Mouse (Mus musculus): ENCODE measurements around the gene Asb14. TPM values are rescaled to one million over a fixed set of nuclear protein-coding genes. Genes with fewer than 3 reads are reported as not detected.

The Asb14 gene
- total and polyA plus RNA-seq, 2 experiments, result 0.09 TPM; not detected in 1

GRCm38 (mm10) chr14:26868299-26868698 is 26.1 kb upstream of the Asb14 start:
- WGBS, result 86% methylated on average over 5 of the region's 5 CpGs
- DNase-seq (ENCODE audit: extremely low read depth, low read depth, low spot score), result no peak
- no peak overlapping the region for H3K9ac ChIP-seq (ENCODE audit: low read depth, low read length)

GRCm38 (mm10) chr14:26878756-26879155 is 15.6 kb upstream of the Asb14 start:
- Histone ChIP-seq H3K27ac (replicated peaks; ENCODE audit: insufficient read depth, low read depth, low read length) (no peak overlapping the region), H3K36me3 (ENCODE audit: control insufficient read depth, insufficient read depth, low read length) (no peaks in the 10 kb centered on the region), H3K4me1 (ENCODE audit: control insufficient read depth, insufficient read depth, low read length) (no peaks in the 10 kb centered on the region), H3K79me2 (ENCODE audit: control insufficient read depth, insufficient read depth, low read length) (no peaks in the 10 kb centered on the region), H3K27me3 (ENCODE audit: control insufficient read depth, insufficient read depth, low read length) (no peaks in the 10 kb centered on the region), H3K9ac (ENCODE audit: low read depth, low read length) (no peak overlapping the region), H3K4me3 (ENCODE audit: insufficient read depth, low read depth, low read length) (no peak overlapping the region)
- WGBS, result 78% methylated on average over 4 of the region's 4 CpGs
- DNase-seq (ENCODE audit: extremely low read depth, low read depth, low spot score), result no peak
- no peak for TF ChIP-seq POLR2A (IDR thresholded peaks at IDR 0.05; ENCODE audit: extremely low read depth, insufficient read depth, low read length)
- TF ChIP-seq CTCF (IDR thresholded peaks at IDR 0.05; ENCODE audit: low read depth, low read length), result no peak

More at GRCm38 (mm10) chr14:26868299-26868698, 26.1 kb upstream of the Asb14 start:
- no peak overlapping the region for H3K27ac ChIP-seq (replicated peaks; ENCODE audit: insufficient read depth, low read depth, low read length)
- no peaks in the 10 kb centered on the region for H3K27me3 ChIP-seq (ENCODE audit: control insufficient read depth, insufficient read depth, low read length)
- TF ChIP-seq POLR2A (IDR thresholded peaks at IDR 0.05; ENCODE audit: extremely low read depth, insufficient read depth, low read length) (no peak), CTCF (IDR thresholded peaks at IDR 0.05; ENCODE audit: low read depth, low read length) (no peak)
- no peaks in the 10 kb centered on the region for H3K4me1 ChIP-seq (ENCODE audit: control insufficient read depth, insufficient read depth, low read length)
- H3K79me2 ChIP-seq (ENCODE audit: control insufficient read depth, insufficient read depth, low read length), result no peaks in the 10 kb centered on the region
- no peaks in the 10 kb centered on the region for H3K36me3 ChIP-seq (ENCODE audit: control insufficient read depth, insufficient read depth, low read length)
- no peak overlapping the region for H3K4me3 ChIP-seq (ENCODE audit: insufficient read depth, low read depth, low read length)

- Histone ChIP-seq H3K36me3 (ENCODE audit: control insufficient read depth, insufficient read depth, low read length) (no peaks in the 10 kb centered on the region), H3K9ac (ENCODE audit: low read depth, low read length) (no peak overlapping the region), H3K4me1 (ENCODE audit: control insufficient read depth, insufficient read depth, low read length) (no peaks in the 10 kb centered on the region), H3K79me2 (ENCODE audit: control insufficient read depth, insufficient read depth, low read length) (no peaks in the 10 kb centered on the region), H3K27ac (replicated peaks; ENCODE audit: insufficient read depth, low read depth, low read length) (no peak overlapping the region), H3K4me3 (ENCODE audit: insufficient read depth, low read depth, low read length) (no peak overlapping the region), H3K27me3 (ENCODE audit: control insufficient read depth, insufficient read depth, low read length) (no peaks in the 10 kb centered on the region)
- TF ChIP-seq POLR2A (IDR thresholded peaks at IDR 0.05; ENCODE audit: extremely low read depth, insufficient read depth, low read length), result no peak
- no peak for TF ChIP-seq CTCF (IDR thresholded peaks at IDR 0.05; ENCODE audit: low read depth, low read length)
- DNase-seq (ENCODE audit: extremely low read depth, low read depth, low spot score), result no peak
- 79% methylated on average over 2 of the region's 2 CpGs for WGBS
Measured at GRCm38 (mm10) chr14:26879976-26880375, 14.4 kb upstream of the Asb14 start.

GRCm38 (mm10) chr14:26881700-26882099 is 12.7 kb upstream of the Asb14 start:
- H3K79me2 ChIP-seq (ENCODE audit: control insufficient read depth, insufficient read depth, low read length), result no peaks in the 10 kb centered on the region
- no peak overlapping the region for H3K27ac ChIP-seq (replicated peaks; ENCODE audit: insufficient read depth, low read depth, low read length)
- H3K36me3 ChIP-seq (ENCODE audit: control insufficient read depth, insufficient read depth, low read length), result no peaks in the 10 kb centered on the region
- TF ChIP-seq POLR2A (IDR thresholded peaks at IDR 0.05; ENCODE audit: extremely low read depth, insufficient read depth, low read length), result no peak
- DNase-seq (ENCODE audit: extremely low read depth, low read depth, low spot score), result no peak
- H3K27me3 ChIP-seq (ENCODE audit: control insufficient read depth, insufficient read depth, low read length), result no peaks in the 10 kb centered on the region
- H3K4me3 ChIP-seq (ENCODE audit: insufficient read depth, low read depth, low read length), result no peak overlapping the region
- H3K9ac ChIP-seq (ENCODE audit: low read depth, low read length), result no peak overlapping the region
- WGBS, result 77% methylated on average over 5 of the region's 5 CpGs
- no peaks in the 10 kb centered on the region for H3K4me1 ChIP-seq (ENCODE audit: control insufficient read depth, insufficient read depth, low read length)

- Histone ChIP-seq H3K79me2 (ENCODE audit: control insufficient read depth, insufficient read depth, low read length) (no peaks in the 10 kb centered on the region), H3K4me1 (ENCODE audit: control insufficient read depth, insufficient read depth, low read length) (no peaks in the 10 kb centered on the region), H3K4me3 (ENCODE audit: insufficient read depth, low read depth, low read length) (no peak overlapping the region), H3K9ac (ENCODE audit: low read depth, low read length) (no peak overlapping the region), H3K27me3 (ENCODE audit: control insufficient read depth, insufficient read depth, low read length) (no peaks in the 10 kb centered on the region), H3K36me3 (ENCODE audit: control insufficient read depth, insufficient read depth, low read length) (no peaks in the 10 kb centered on the region), H3K27ac (replicated peaks; ENCODE audit: insufficient read depth, low read depth, low read length) (no peak overlapping the region)
- 47% methylated on average over 3 of the region's 3 CpGs for WGBS
- TF ChIP-seq CTCF (IDR thresholded peaks at IDR 0.05; ENCODE audit: low read depth, low read length) (no peak), POLR2A (IDR thresholded peaks at IDR 0.05; ENCODE audit: extremely low read depth, insufficient read depth, low read length) (no peak)
- no peak for DNase-seq (ENCODE audit: extremely low read depth, low read depth, low spot score)
Measured at GRCm38 (mm10) chr14:26887244-26887643, 7.1 kb upstream of the Asb14 start.

GRCm38 (mm10) chr14:26890777-26891176 is 3.6 kb upstream of the Asb14 start:
- DNase-seq (ENCODE audit: extremely low read depth, low read depth, low spot score), result no peak
- Histone ChIP-seq H3K27ac (replicated peaks; ENCODE audit: insufficient read depth, low read depth, low read length) (no peak overlapping the region), H3K79me2 (ENCODE audit: control insufficient read depth, insufficient read depth, low read length) (no peaks in the 10 kb centered on the region), H3K9ac (ENCODE audit: low read depth, low read length) (no peak overlapping the region), H3K4me3 (ENCODE audit: insufficient read depth, low read depth, low read length) (no peak overlapping the region), H3K4me1 (ENCODE audit: control insufficient read depth, insufficient read depth, low read length) (no peaks in the 10 kb centered on the region), H3K27me3 (ENCODE audit: control insufficient read depth, insufficient read depth, low read length) (no peaks in the 10 kb centered on the region), H3K36me3 (ENCODE audit: control insufficient read depth, insufficient read depth, low read length) (no peaks in the 10 kb centered on the region)
- no peak for TF ChIP-seq POLR2A (IDR thresholded peaks at IDR 0.05; ENCODE audit: extremely low read depth, insufficient read depth, low read length)
- no peak for TF ChIP-seq CTCF (IDR thresholded peaks at IDR 0.05; ENCODE audit: low read depth, low read length)
- 90% methylated on average over 3 of the region's 3 CpGs for WGBS
